Mouse (Mus musculus) E14TG2a.4 (cell line): ENCODE measurements around the gene Scgb1c1.

Experiments used
- CTCF ChIP-seq: conservative IDR thresholded peaks from 2 replicates; pipeline ENCODE4 v1.5.1; 2014; ENCODE audit warnings: low read length
- POU5F1 ChIP-seq: IDR thresholded peaks from 2 replicates; pipeline ENCODE4 v1.6.1; 2014; ENCODE audit warnings: low read length, borderline replicate concordance

- no peak for TF ChIP-seq CTCF
- TF ChIP-seq POU5F1: no peak
These were observed 42.7 kb upstream of the Scgb1c1 start for GRCm38 (mm10) chr7:140802629-140803028.
